Mouse (Mus musculus) heart, adult 2 months (tissue): Measurements from ENCODE around the gene Epha2. TPM values are rescaled to one million over a fixed set of nuclear protein-coding genes. Genes with fewer than 3 reads are reported as not detected.

Experiments used
- DNase-seq, 2 experiments: peaks; one replicate each; pipeline ENCODE4 v3.0.0; 2021
- H3K27ac ChIP-seq: fragments of 200-600 bp; 2 replicates; pipeline ENCODE4 v1.8.1; 2022
- H3K27me3 ChIP-seq: fragments of 200-500 bp; 2 replicates; pipeline ENCODE4 v1.6.1; 2012; ENCODE audit warnings: mild to moderate bottlenecking, low read length, inconsistent platforms, mixed read lengths; ENCODE audit not compliant: control insufficient read depth, insufficient read depth
- H3K36me3 ChIP-seq: fragments of 200-500 bp; 2 replicates; pipeline ENCODE4 v1.6.1; 2012; ENCODE audit warnings: low read length, inconsistent platforms; ENCODE audit not compliant: control insufficient read depth, insufficient read depth
- H3K4me1 ChIP-seq: fragments of 200-500 bp; 2 replicates; pipeline ENCODE4 v1.6.1; 2011; ENCODE audit warnings: low read length; ENCODE audit not compliant: control insufficient read depth, insufficient read depth
- H3K4me3 ChIP-seq: fragments of 200-600 bp; 2 replicates; pipeline ENCODE4 v1.8.1; 2022
- H3K79me2 ChIP-seq: fragments of 200-500 bp; replicated peaks from 2 replicates; pipeline ENCODE4 v1.6.1; 2012; ENCODE audit warnings: mild to moderate bottlenecking, inconsistent platforms, low read length, moderate library complexity, mixed read lengths; ENCODE audit not compliant: control insufficient read depth, insufficient read depth
- H3K9ac ChIP-seq: fragments of 200-500 bp; 2 replicates; pipeline ENCODE4 v1.6.1; 2012; ENCODE audit warnings: low read depth, mild to moderate bottlenecking, control low read depth, inconsistent platforms, low read length, mixed read lengths
- CTCF ChIP-seq: fragments of 200-600 bp; IDR thresholded peaks from 2 replicates; pipeline ENCODE4 v1.8.1; 2022; ENCODE audit warnings: antibody characterized with exemption, mild to moderate bottlenecking, moderate library complexity
- EP300 ChIP-seq: fragments of 200-500 bp; IDR thresholded peaks from 2 replicates; pipeline ENCODE4 v1.6.1; 2011; ENCODE audit warnings: low read depth, low read length, control low read depth; ENCODE audit not compliant: insufficient read depth
- POLR2A ChIP-seq: fragments of 200-500 bp; IDR thresholded peaks from 2 replicates; pipeline ENCODE4 v1.6.1; 2011; ENCODE audit warnings: mild to moderate bottlenecking, low read depth, low read length, control low read depth; ENCODE audit not compliant: insufficient read depth
- WGBS: fragments of 180-500 bp; shearing (Covaris S2); methylation state at CpG from one replicate; pipeline ENCODE4 v1.1.7; 2018; 5-methylcytosine and 5-hydroxymethylcytosine counted together
- intact Hi-C: fragments of 180-260 bp; cut with DNase I; formaldehyde crosslinking; loops from one replicate; pipeline ENCODE4 v1.15.1; 2025
- polyA plus RNA-seq: library from polyadenylated mRNA; depleted of rRNA; stranded (reverse); fragments of >200 nt; gene quantifications from 2 replicates; pipeline ENCODE4 v1.2.3, GENCODE M21; 2012
- total RNA-seq, 2 experiments: library from RNA; stranded (reverse); gene quantifications; 2 replicates each; pipeline ENCODE4 v1.2.3; 2021

Epha2 gene
- total and polyA plus RNA-seq, 3 experiments: 5.5 to 7.7 (median 7.0) TPM

- WGBS: 7% methylated on average over 50 of the region's 51 CpGs
- Histone ChIP-seq H3K4me3 (peak overlapping the region; percentile 94), H3K9ac (peak overlapping the region; percentile 90), H3K79me2 (no peaks in the 10 kb centered on the region), H3K36me3 (no peaks in the 10 kb centered on the region), H3K4me1 (peaks cover 2% of the 10 kb centered on the region), H3K27ac (peak overlapping the region; percentile 91), H3K27me3 (no peaks in the 10 kb centered on the region)
- peak in 1 of 2 experiments; percentile 56 for DNase-seq
- TF ChIP-seq POLR2A: no peak
- no peak for TF ChIP-seq EP300
- no peak for TF ChIP-seq CTCF
- intact Hi-C loops: loop anchor here (2.0 kb wide), 1 partner anchor 17 kb away; no protein-coding TSS in a partner anchor
These were observed 769 bp downstream of the Epha2 start for GRCm38 (mm10) chr4:141301591-141302427.

- Histone ChIP-seq H3K9ac (peak overlapping the region; percentile 90), H3K79me2 (no peaks in the 10 kb centered on the region), H3K27ac (peak overlapping the region; percentile 91), H3K27me3 (no peaks in the 10 kb centered on the region), H3K36me3 (no peaks in the 10 kb centered on the region), H3K4me3 (peak overlapping the region; percentile 94), H3K4me1 (peaks cover 2% of the 10 kb centered on the region)
- 35% methylated on average over 27 of the region's 27 CpGs for WGBS
- no peak for DNase-seq
- intact Hi-C loops: no loop called here
- no peak for TF ChIP-seq CTCF
- TF ChIP-seq EP300: no peak
- no peak for TF ChIP-seq POLR2A
These were observed 1.7 kb downstream of the Epha2 start for GRCm38 (mm10) chr4:141302428-141303401.

- Histone ChIP-seq H3K27ac (peak overlapping the region; percentile 11; the same call in 1 of the 2 replicates), H3K27me3 (no peaks in the 10 kb centered on the region), H3K36me3 (no peaks in the 10 kb centered on the region), H3K9ac (peak overlapping the region; percentile 90), H3K79me2 (no peaks in the 10 kb centered on the region), H3K4me3 (0 out of 2 replicates have a peak overlapping the region, but pooled peaks have one; percentile 10), H3K4me1 (peaks cover 2% of the 10 kb centered on the region)
- TF ChIP-seq POLR2A (no peak), CTCF (no peak)
- DNase-seq: no peak
- 68% methylated on average over 7 of the region's 7 CpGs for WGBS
- intact Hi-C loops: no loop called here
These were observed 2.6 kb downstream of the Epha2 start for GRCm38 (mm10) chr4:141303402-141304222.

- H3K4me1 ChIP-seq: peaks cover 2% of the 10 kb centered on the region
These were observed 3.2 kb downstream of the Epha2 start for GRCm38 (mm10) chr4:141304223-141304611.

GRCm38 (mm10) chr4:141306057-141306456, 5.0 kb downstream of the Epha2 start:
- no peak overlapping the region for H3K27ac ChIP-seq
- peaks cover 11% of the 10 kb centered on the region for H3K4me1 ChIP-seq
- H3K9ac ChIP-seq: no peak overlapping the region

More at GRCm38 (mm10) chr4:141304223-141304611, 3.2 kb downstream of the Epha2 start:
- intact Hi-C loops: no loop called here
- H3K4me3 ChIP-seq: no peak overlapping the region
- H3K9ac ChIP-seq: no peak overlapping the region
- DNase-seq: no peak
- no peak for TF ChIP-seq CTCF
- TF ChIP-seq EP300: no peak
- H3K79me2 ChIP-seq: no peaks in the 10 kb centered on the region
- H3K36me3 ChIP-seq: no peaks in the 10 kb centered on the region
- WGBS: 56% methylated on average over 4 of the region's 4 CpGs
- H3K27ac ChIP-seq: no peak overlapping the region
- no peaks in the 10 kb centered on the region for H3K27me3 ChIP-seq

More at GRCm38 (mm10) chr4:141306057-141306456, 5.0 kb downstream of the Epha2 start:
- no peak for DNase-seq
- H3K27me3 ChIP-seq: no peaks in the 10 kb centered on the region
- 57% methylated on average over 8 of the region's 8 CpGs for WGBS
- intact Hi-C loops: no loop called here
- peaks cover 9% of the 10 kb centered on the region for H3K36me3 ChIP-seq
- no peaks in the 10 kb centered on the region for H3K79me2 ChIP-seq
- no peak for TF ChIP-seq EP300
- TF ChIP-seq CTCF: no peak
- TF ChIP-seq POLR2A: no peak
- no peak overlapping the region for H3K4me3 ChIP-seq
